Mouse (Mus musculus) small intestine, adult 2 months (tissue): ENCODE data around the gene Tbc1d2b. TPM values are rescaled to one million over a fixed set of nuclear protein-coding genes. Genes with fewer than 3 reads are reported as not detected.

Experiments used
- H3K27ac ChIP-seq: fragments of 200-500 bp; 2 replicates; pipeline ENCODE4 v1.5.1; 2012; ENCODE audit warnings: low read depth, low read length, control low read depth, inconsistent platforms; ENCODE audit not compliant: insufficient read depth
- H3K27me3 ChIP-seq: fragments of 200-500 bp; 2 replicates; pipeline ENCODE4 v1.6.1; 2012; ENCODE audit warnings: mild to moderate bottlenecking, moderate library complexity, low read length, inconsistent platforms; ENCODE audit not compliant: control insufficient read depth, insufficient read depth
- H3K36me3 ChIP-seq: fragments of 200-500 bp; 2 replicates; pipeline ENCODE4 v1.6.1; 2012; ENCODE audit warnings: mild to moderate bottlenecking, low read length, control low read depth, inconsistent platforms; ENCODE audit not compliant: control insufficient read depth, insufficient read depth
- H3K4me1 ChIP-seq: fragments of 200-500 bp; 2 replicates; pipeline ENCODE4 v1.6.1; 2012; ENCODE audit warnings: low read length, inconsistent platforms, mixed read lengths; ENCODE audit not compliant: control insufficient read depth, insufficient read depth, insufficient read length
- H3K4me3 ChIP-seq: fragments of 200-500 bp; 2 replicates; pipeline ENCODE4 v1.5.1; 2012; ENCODE audit warnings: low read depth, mild to moderate bottlenecking, control low read depth, inconsistent platforms, low read length, moderate library complexity
- CTCF ChIP-seq: fragments of 200-500 bp; IDR thresholded peaks from 2 replicates; pipeline ENCODE4 v1.5.1; 2012; ENCODE audit warnings: low read depth, mild to moderate bottlenecking, control low read depth, inconsistent platforms, low read length, moderate library complexity, mixed read lengths; ENCODE audit not compliant: insufficient replicate concordance, insufficient read length; ENCODE audit errors: extremely low read depth
- POLR2A ChIP-seq: fragments of 200-500 bp; IDR thresholded peaks from 2 replicates; pipeline ENCODE4 v1.6.1; 2012; ENCODE audit warnings: low read depth, mild to moderate bottlenecking, control low read depth, inconsistent platforms, low read length, moderate library complexity
- WGBS: fragments of 180-500 bp; shearing (Covaris S2); methylation state at CpG from one replicate; pipeline ENCODE4 v1.1.7; 2018; 5-methylcytosine and 5-hydroxymethylcytosine counted together
- polyA plus RNA-seq: library from polyadenylated mRNA; depleted of rRNA; stranded (reverse); fragments of >200 nt; gene quantifications from 2 replicates; pipeline ENCODE4 v1.2.3, GENCODE M21; 2012

Tbc1d2b gene
- polyA plus RNA-seq, 1 experiment, result 13.1 TPM

- Histone ChIP-seq H3K4me3 (no peak overlapping the region), H3K27me3 (no peaks in the 10 kb centered on the region), H3K4me1 (no peaks in the 10 kb centered on the region), H3K27ac (no peak overlapping the region), H3K36me3 (no peaks in the 10 kb centered on the region)
- TF ChIP-seq CTCF (no peak), POLR2A (no peak)
- WGBS, result 95% methylated on average over 19 of the region's 19 CpGs
Measured at GRCm38 (mm10) chr9:90171421-90171820, 99.2 kb downstream of the Tbc1d2b start.

DNA sequence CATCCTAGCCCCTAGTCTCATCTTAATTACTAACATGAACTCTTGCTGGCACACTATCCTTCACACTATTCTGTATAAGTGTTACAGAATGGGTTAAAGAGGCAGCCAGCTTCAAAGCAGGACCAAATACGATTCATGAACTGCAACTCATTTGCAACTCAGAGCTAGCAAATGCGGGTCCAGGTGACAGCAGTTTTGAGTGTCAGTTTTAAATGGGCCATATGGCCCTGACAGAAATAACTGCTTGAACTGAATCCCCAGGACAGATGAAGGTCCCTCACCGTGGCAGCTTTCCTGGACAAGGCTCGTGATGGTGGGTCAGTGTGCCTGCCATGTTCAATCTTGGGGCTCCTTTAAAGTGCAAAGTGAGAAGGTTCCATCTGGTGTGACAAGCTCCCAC is 100.6 kb downstream of the Tbc1d2b start:
- 0 out of 2 replicates have a peak, but pooled peaks cover 4% of the 10 kb centered on the region for H3K27me3 ChIP-seq
- H3K27ac ChIP-seq, result no peak overlapping the region
- H3K36me3 ChIP-seq, result no peaks in the 10 kb centered on the region
- TF ChIP-seq POLR2A (no peak), CTCF (no peak)
- H3K4me3 ChIP-seq, result no peak overlapping the region
- WGBS, result 78% methylated on average over 4 of the region's 4 CpGs
- no peaks in the 10 kb centered on the region for H3K4me1 ChIP-seq

DNA sequence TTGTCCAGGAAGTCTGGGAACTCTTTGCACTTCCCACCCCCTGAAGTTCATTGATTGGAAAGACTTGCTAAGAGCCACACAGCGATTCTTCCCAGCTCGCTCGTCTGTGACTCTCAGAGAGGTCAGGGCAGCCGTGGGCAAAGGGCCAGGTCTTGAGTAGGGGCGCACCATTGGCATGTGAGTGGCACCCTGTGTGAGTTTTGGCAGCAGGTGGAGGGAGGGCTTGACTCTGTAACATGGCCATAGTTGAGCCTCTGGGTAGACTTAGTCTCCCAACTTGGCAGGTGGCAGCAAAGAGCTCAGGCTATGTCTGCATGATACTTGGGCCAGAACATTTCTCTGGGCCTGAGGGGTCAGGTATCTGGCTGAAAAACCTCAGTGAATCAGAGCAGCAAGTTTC is 104.0 kb downstream of the Tbc1d2b start:
- WGBS, result 68% methylated on average over 5 of the region's 5 CpGs
- H3K36me3 ChIP-seq, result no peaks in the 10 kb centered on the region
- TF ChIP-seq POLR2A (no peak), CTCF (no peak)
- H3K27ac ChIP-seq, result no peak overlapping the region
- H3K27me3 ChIP-seq, result peaks cover 20% of the 10 kb centered on the region
- H3K4me3 ChIP-seq, result no peak overlapping the region
- peaks cover 3% of the 10 kb centered on the region; the same call in 1 of the 2 replicates for H3K4me1 ChIP-seq

GRCm38 (mm10) chr9:90165590-90165989 is 105.0 kb downstream of the Tbc1d2b start:
- peaks cover 3% of the 10 kb centered on the region; the same call in 1 of the 2 replicates for H3K4me1 ChIP-seq
- TF ChIP-seq POLR2A, result no peak
- TF ChIP-seq CTCF, result no peak
- WGBS, result 33% methylated on average over 4 of the region's 4 CpGs
- peaks cover 20% of the 10 kb centered on the region for H3K27me3 ChIP-seq
- no peaks in the 10 kb centered on the region for H3K36me3 ChIP-seq
- H3K4me3 ChIP-seq, result no peak overlapping the region
- H3K27ac ChIP-seq, result no peak overlapping the region

DNA sequence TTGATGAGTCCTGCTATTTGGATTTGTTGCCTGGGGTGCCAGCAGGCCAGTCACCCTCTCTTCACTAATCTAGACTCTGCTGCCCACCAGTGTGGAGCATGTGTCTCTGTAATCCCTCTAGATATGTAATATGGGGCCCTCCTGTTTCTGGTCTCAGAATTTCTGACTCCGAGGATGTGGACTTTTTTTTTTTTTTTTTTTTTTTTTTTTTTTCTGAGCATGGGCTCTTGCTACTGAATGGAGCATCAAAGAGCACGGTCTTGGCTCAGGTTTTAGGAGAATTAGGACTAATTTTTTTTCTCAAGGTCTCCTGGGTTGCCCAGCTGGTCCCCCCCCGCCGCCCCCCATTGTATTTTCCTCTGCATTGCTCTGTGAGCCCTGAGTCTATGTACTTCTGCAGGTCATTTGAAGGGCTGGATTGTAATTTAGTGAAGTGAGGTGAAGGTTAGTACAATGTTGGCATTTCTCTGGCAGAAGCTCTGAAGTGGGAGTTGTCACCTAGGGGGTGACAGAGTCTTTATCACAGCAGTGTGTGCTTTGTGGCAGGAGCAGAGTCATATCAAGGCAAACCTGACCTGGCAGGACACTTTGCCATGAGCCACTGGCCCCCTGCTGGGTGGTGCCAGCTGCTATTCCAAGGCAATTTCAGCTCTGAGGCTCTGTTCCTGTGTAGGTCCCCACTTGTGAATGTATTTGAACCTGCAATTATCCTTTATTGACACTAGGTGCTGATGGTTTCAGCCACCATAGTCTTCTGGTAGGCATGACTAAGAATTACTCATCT is 105.7 kb downstream of the Tbc1d2b start:
- Histone ChIP-seq H3K27ac (no peak overlapping the region), H3K36me3 (no peaks in the 10 kb centered on the region), H3K27me3 (peaks cover 20% of the 10 kb centered on the region), H3K4me3 (no peak overlapping the region), H3K4me1 (peaks cover 3% of the 10 kb centered on the region; the same call in 1 of the 2 replicates)
- 63% methylated on average over 4 of the region's 4 CpGs for WGBS
- TF ChIP-seq CTCF, result no peak

- TF ChIP-seq CTCF (no peak), POLR2A (no peak)
- no peak overlapping the region for H3K27ac ChIP-seq
- WGBS, result 2% methylated on average over 18 of the region's 18 CpGs
Measured at GRCm38 (mm10) chr9:90163749-90164095, 106.9 kb downstream of the Tbc1d2b start.

GRCm38 (mm10) chr9:90162926-90163748 is 107.5 kb downstream of the Tbc1d2b start, which contains the start of gene Adamts7:
TSS of gene Adamts7 (plus strand) at chr9:90163069.
- Histone ChIP-seq H3K27ac (no peak within 1 kb of the TSS), H3K4me1 (peaks cover 3% of the 10 kb centered on the region; the same call in 1 of the 2 replicates), H3K27me3 (peaks cover 20% of the 10 kb centered on the region), H3K4me3 (peak within 1 kb of the TSS; percentile 77), H3K36me3 (no peaks in the 10 kb centered on the region)
- under 1% methylated on average over 57 of the region's 60 CpGs for WGBS
- TF ChIP-seq CTCF (no peak), POLR2A (no peak)

More at GRCm38 (mm10) chr9:90163749-90164095, 106.9 kb downstream of the Tbc1d2b start:
- peak overlapping the region; percentile 77 for H3K4me3 ChIP-seq
- H3K27me3 ChIP-seq, result peaks cover 20% of the 10 kb centered on the region
- no peaks in the 10 kb centered on the region for H3K36me3 ChIP-seq
- H3K4me1 ChIP-seq, result peaks cover 3% of the 10 kb centered on the region; the same call in 1 of the 2 replicates
